Mouse (Mus musculus) liver (tissue): Measurements from ENCODE around the gene Misp.

Experiments
- DNase-seq: peaks from one replicate; pipeline ENCODE4 v3.0.0-alpha.2; 2020; ENCODE audit warnings: mixed read lengths

Misp gene

GRCm38 (mm10) chr10:79795905-79796304, 24.9 kb upstream of the Misp start:
- DNase-seq, result no peak

- no peak for DNase-seq
Measured at GRCm38 (mm10) chr10:79797326-79797725, 23.5 kb upstream of the Misp start.

- DNase-seq, result peak; percentile 76
Measured at GRCm38 (mm10) chr10:79798289-79798928, 22.4 kb upstream of the Misp start.

GRCm38 (mm10) chr10:79800508-79800907, 20.3 kb upstream of the Misp start:
- DNase-seq, result no peak

- DNase-seq, result no peak
Measured at GRCm38 (mm10) chr10:79801837-79802236, 19.0 kb upstream of the Misp start.

GRCm38 (mm10) chr10:79802331-79802971, 18.3 kb upstream of the Misp start:
- peak; percentile 73 for DNase-seq

GRCm38 (mm10) chr10:79803716-79804323, 17.0 kb upstream of the Misp start:
- peak; percentile 55 for DNase-seq

GRCm38 (mm10) chr10:79805636-79806035, 15.2 kb upstream of the Misp start:
- DNase-seq, result peak; percentile 33

GRCm38 (mm10) chr10:79806331-79806730, 14.5 kb upstream of the Misp start:
- DNase-seq, result no peak

GRCm38 (mm10) chr10:79806972-79807371, 13.8 kb upstream of the Misp start:
- peak; percentile 79 for DNase-seq

GRCm38 (mm10) chr10:79807826-79808225, 13.0 kb upstream of the Misp start:
- no peak for DNase-seq

GRCm38 (mm10) chr10:79808728-79809127, 12.1 kb upstream of the Misp start:
- DNase-seq, result no peak

- peak; percentile 81 for DNase-seq
Measured at GRCm38 (mm10) chr10:79811736-79812637, 8.8 kb upstream of the Misp start.

GRCm38 (mm10) chr10:79814271-79814842, 6.4 kb upstream of the Misp start:
- no peak for DNase-seq

- no peak for DNase-seq
Measured at GRCm38 (mm10) chr10:79815671-79816494, 4.9 kb upstream of the Misp start.

GRCm38 (mm10) chr10:79817111-79817510, 3.7 kb upstream of the Misp start:
- DNase-seq, result no peak

- no peak for DNase-seq
Measured at GRCm38 (mm10) chr10:79818225-79818624, 2.6 kb upstream of the Misp start.

- DNase-seq, result no peak
Measured at GRCm38 (mm10) chr10:79819606-79820005, 1.2 kb upstream of the Misp start.

GRCm38 (mm10) chr10:79820277-79820676, 512 bp upstream of the Misp start:
- DNase-seq, result no peak

GRCm38 (mm10) chr10:79821731-79822130, 942 bp downstream of the Misp start:
- no peak for DNase-seq

GRCm38 (mm10) chr10:79822372-79822771, 1.6 kb downstream of the Misp start:
- peak; percentile 43 for DNase-seq

- no peak for DNase-seq
Measured at GRCm38 (mm10) chr10:79823011-79823410, 2.2 kb downstream of the Misp start.
